Mouse (Mus musculus): ENCODE measurements around the gene Onecut3. TPM values are rescaled to one million over a fixed set of nuclear protein-coding genes. Genes with fewer than 3 reads are reported as not detected.

The Onecut3 gene
- polyA plus RNA-seq, 1 experiment = 0.03 TPM

GRCm38 (mm10) chr10:80538710-80539394, 44.2 kb downstream of the Onecut3 start, which contains the start of gene Atp8b3:
Gene Atp8b3 (minus strand): TSS chr10:80539124.
- TF ChIP-seq POLR2A (IDR thresholded peaks at IDR 0.05; ENCODE audit: control insufficient read depth, extremely low read depth, insufficient read depth, low read length, poor library complexity) (no peak), CTCF (IDR thresholded peaks at IDR 0.05; ENCODE audit: borderline replicate concordance, control insufficient read depth, extremely low read depth, insufficient read depth, low read length, poor library complexity) (no peak)
- 3% methylated on average over 30 of the region's 30 CpGs for WGBS
- H3K4me3 ChIP-seq (ENCODE audit: control insufficient read depth, insufficient read depth, low read length) = peak within 1 kb of the TSS; percentile 33
- no peak within 1 kb of the TSS for H3K27ac ChIP-seq (ENCODE audit: control insufficient read depth, insufficient read depth, low read length)
- H3K36me3 ChIP-seq (ENCODE audit: control insufficient read depth, insufficient read depth, low read length) = peaks cover 19% of the 10 kb centered on the region
- H3K27me3 ChIP-seq (ENCODE audit: control insufficient read depth, insufficient read depth, low read length) = no peaks in the 10 kb centered on the region
- H3K4me1 ChIP-seq (replicated peaks; ENCODE audit: control insufficient read depth, insufficient read depth, low read length) = peaks cover 8% of the 10 kb centered on the region
- DNase-seq = peak; percentile 76

- no peak for DNase-seq
- TF ChIP-seq CTCF (IDR thresholded peaks at IDR 0.05; ENCODE audit: borderline replicate concordance, control insufficient read depth, extremely low read depth, insufficient read depth, low read length, poor library complexity) (no peak), POLR2A (IDR thresholded peaks at IDR 0.05; ENCODE audit: control insufficient read depth, extremely low read depth, insufficient read depth, low read length, poor library complexity) (no peak)
- Histone ChIP-seq H3K4me1 (replicated peaks; ENCODE audit: control insufficient read depth, insufficient read depth, low read length) (peaks cover 8% of the 10 kb centered on the region), H3K4me3 (ENCODE audit: control insufficient read depth, insufficient read depth, low read length) (no peak overlapping the region), H3K36me3 (ENCODE audit: control insufficient read depth, insufficient read depth, low read length) (peaks cover 25% of the 10 kb centered on the region), H3K27ac (ENCODE audit: control insufficient read depth, insufficient read depth, low read length) (no peak overlapping the region), H3K27me3 (ENCODE audit: control insufficient read depth, insufficient read depth, low read length) (no peaks in the 10 kb centered on the region)
- 63% methylated on average over 5 of the region's 5 CpGs for WGBS
These were observed 44.9 kb downstream of the Onecut3 start for GRCm38 (mm10) chr10:80539493-80539892.

DNA sequence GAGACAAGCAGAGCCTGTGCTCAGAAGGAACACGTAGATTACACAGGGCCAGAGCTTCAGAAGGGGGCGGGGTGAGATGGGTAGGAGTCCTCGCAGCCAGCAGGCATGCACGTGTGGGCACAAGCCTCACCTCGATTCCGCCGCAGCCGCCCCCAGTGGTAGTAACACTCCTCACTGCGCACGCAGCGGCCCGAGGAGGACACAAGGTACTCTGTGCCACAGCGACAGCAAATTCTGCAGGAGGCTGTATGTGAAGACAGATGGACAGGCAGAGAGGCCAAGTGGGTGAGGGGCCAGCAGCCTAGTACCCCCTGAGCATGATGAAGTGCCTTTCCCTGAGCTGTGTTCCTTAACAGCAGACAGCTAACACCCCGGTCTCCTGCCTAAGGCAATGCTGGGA, 49.2 kb downstream of the Onecut3 start:
- peaks cover 10% of the 10 kb centered on the region for H3K4me1 ChIP-seq (replicated peaks; ENCODE audit: control insufficient read depth, insufficient read depth, low read length)
- H3K36me3 ChIP-seq (ENCODE audit: control insufficient read depth, insufficient read depth, low read length) = peaks cover 53% of the 10 kb centered on the region
- TF ChIP-seq CTCF (IDR thresholded peaks at IDR 0.05; ENCODE audit: borderline replicate concordance, control insufficient read depth, extremely low read depth, insufficient read depth, low read length, poor library complexity) = no peak
- TF ChIP-seq POLR2A (IDR thresholded peaks at IDR 0.05; ENCODE audit: control insufficient read depth, extremely low read depth, insufficient read depth, low read length, poor library complexity) = no peak
- H3K4me3 ChIP-seq (ENCODE audit: control insufficient read depth, insufficient read depth, low read length) = no peak overlapping the region
- no peak overlapping the region for H3K27ac ChIP-seq (ENCODE audit: control insufficient read depth, insufficient read depth, low read length)
- no peaks in the 10 kb centered on the region for H3K27me3 ChIP-seq (ENCODE audit: control insufficient read depth, insufficient read depth, low read length)
- 79% methylated on average over 14 of the region's 14 CpGs for WGBS
- no peak for DNase-seq

DNA sequence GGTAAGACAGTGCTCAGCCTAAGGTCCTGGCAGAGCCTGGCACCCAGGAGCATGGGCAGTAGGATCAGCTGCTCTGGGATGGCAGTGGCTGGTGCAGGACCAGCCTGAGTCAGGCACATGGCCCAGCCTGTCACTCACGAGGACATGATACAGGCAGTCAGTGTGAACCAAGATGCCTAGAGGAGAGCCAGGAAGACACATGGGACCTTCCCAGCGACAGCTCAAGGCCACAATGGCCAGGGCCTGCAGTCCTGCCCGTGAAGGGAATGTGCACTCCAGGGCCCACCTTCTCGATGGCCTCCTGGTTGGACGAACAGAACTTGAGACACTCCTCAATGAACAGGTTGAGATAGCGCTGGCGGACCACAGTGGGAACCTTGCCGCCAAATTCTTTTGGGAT, 51.0 kb downstream of the Onecut3 start:
- TF ChIP-seq POLR2A (IDR thresholded peaks at IDR 0.05; ENCODE audit: control insufficient read depth, extremely low read depth, insufficient read depth, low read length, poor library complexity) (no peak), CTCF (IDR thresholded peaks at IDR 0.05; ENCODE audit: borderline replicate concordance, control insufficient read depth, extremely low read depth, insufficient read depth, low read length, poor library complexity) (no peak)
- peaks cover 3% of the 10 kb centered on the region; the same call in 1 of the 2 replicates for H3K4me1 ChIP-seq (replicated peaks; ENCODE audit: control insufficient read depth, insufficient read depth, low read length)
- no peak for DNase-seq
- no peaks in the 10 kb centered on the region for H3K27me3 ChIP-seq (ENCODE audit: control insufficient read depth, insufficient read depth, low read length)
- WGBS = 92% methylated on average over 8 of the region's 8 CpGs
- H3K36me3 ChIP-seq (ENCODE audit: control insufficient read depth, insufficient read depth, low read length) = peaks cover 67% of the 10 kb centered on the region
- H3K27ac ChIP-seq (ENCODE audit: control insufficient read depth, insufficient read depth, low read length) = no peak overlapping the region
- H3K4me3 ChIP-seq (ENCODE audit: control insufficient read depth, insufficient read depth, low read length) = no peak overlapping the region

- 98% methylated on average over 4 of the region's 4 CpGs for WGBS
These were observed 52.3 kb downstream of the Onecut3 start for GRCm38 (mm10) chr10:80546945-80547344.

GRCm38 (mm10) chr10:80547539-80547938, 52.9 kb downstream of the Onecut3 start:
- Histone ChIP-seq H3K27ac (ENCODE audit: control insufficient read depth, insufficient read depth, low read length) (no peak overlapping the region), H3K36me3 (ENCODE audit: control insufficient read depth, insufficient read depth, low read length) (peaks cover 61% of the 10 kb centered on the region), H3K4me1 (replicated peaks; ENCODE audit: control insufficient read depth, insufficient read depth, low read length) (peaks cover 3% of the 10 kb centered on the region; the same call in 1 of the 2 replicates), H3K27me3 (ENCODE audit: control insufficient read depth, insufficient read depth, low read length) (no peaks in the 10 kb centered on the region), H3K4me3 (ENCODE audit: control insufficient read depth, insufficient read depth, low read length) (no peak overlapping the region)
- TF ChIP-seq CTCF (IDR thresholded peaks at IDR 0.05; ENCODE audit: borderline replicate concordance, control insufficient read depth, extremely low read depth, insufficient read depth, low read length, poor library complexity) = no peak
- TF ChIP-seq POLR2A (IDR thresholded peaks at IDR 0.05; ENCODE audit: control insufficient read depth, extremely low read depth, insufficient read depth, low read length, poor library complexity) = no peak
- 95% methylated on average over 15 of the region's 15 CpGs for WGBS
- DNase-seq = no peak

More at GRCm38 (mm10) chr10:80546945-80547344, 52.3 kb downstream of the Onecut3 start:
- peaks cover 64% of the 10 kb centered on the region for H3K36me3 ChIP-seq (ENCODE audit: control insufficient read depth, insufficient read depth, low read length)
- DNase-seq = no peak
- no peak for TF ChIP-seq CTCF (IDR thresholded peaks at IDR 0.05; ENCODE audit: borderline replicate concordance, control insufficient read depth, extremely low read depth, insufficient read depth, low read length, poor library complexity)
- TF ChIP-seq POLR2A (IDR thresholded peaks at IDR 0.05; ENCODE audit: control insufficient read depth, extremely low read depth, insufficient read depth, low read length, poor library complexity) = no peak
- no peak overlapping the region for H3K27ac ChIP-seq (ENCODE audit: control insufficient read depth, insufficient read depth, low read length)
- H3K27me3 ChIP-seq (ENCODE audit: control insufficient read depth, insufficient read depth, low read length) = no peaks in the 10 kb centered on the region
- H3K4me1 ChIP-seq (replicated peaks; ENCODE audit: control insufficient read depth, insufficient read depth, low read length) = peaks cover 3% of the 10 kb centered on the region; the same call in 1 of the 2 replicates
- no peak overlapping the region for H3K4me3 ChIP-seq (ENCODE audit: control insufficient read depth, insufficient read depth, low read length)
